In the genomic region with DNA sequence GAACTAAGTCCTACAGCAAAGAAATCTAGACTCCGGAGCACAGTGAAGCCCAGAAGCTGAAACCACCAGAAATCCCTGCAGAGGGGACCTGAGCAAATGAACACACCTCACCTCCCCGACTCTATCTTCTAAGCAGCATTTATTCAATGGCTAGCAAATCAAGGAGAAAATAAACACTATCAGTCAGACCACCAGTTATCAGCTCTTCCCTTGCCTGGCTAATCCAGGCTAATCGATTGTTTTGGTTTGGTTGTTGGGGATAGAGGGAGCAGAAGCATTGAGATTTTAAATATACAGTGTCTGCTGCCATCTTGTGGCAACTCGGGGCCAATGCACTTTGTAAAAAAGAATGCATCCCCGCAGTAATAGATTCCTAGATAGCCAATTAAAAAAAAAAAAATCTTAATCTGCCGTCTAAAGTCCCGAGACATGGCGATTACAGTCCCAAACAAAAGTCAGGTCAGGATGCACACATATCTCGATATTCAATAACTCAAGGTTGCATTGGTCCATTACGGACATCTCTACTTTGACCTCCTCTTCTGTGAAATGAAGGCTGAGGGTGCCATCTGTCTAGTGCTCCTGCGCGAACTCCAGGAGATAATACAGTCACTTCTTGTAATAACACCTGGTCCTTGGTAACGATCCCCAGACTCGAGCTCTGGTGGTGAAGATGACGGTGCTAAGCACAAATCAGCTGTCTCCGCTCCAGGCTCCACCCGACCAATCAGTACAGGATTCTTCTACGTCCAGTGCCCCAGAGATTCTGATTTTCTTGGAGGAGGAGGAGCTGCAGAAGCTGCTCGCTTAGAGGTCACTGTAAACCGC, we compare ENCODE assay signal across 9 mouse cellular contexts. TPM values are rescaled to one million over a fixed set of nuclear protein-coding genes. Genes with fewer than 3 reads are reported as not detected.
DNase-seq lines count a peak whose midpoint lies in the region; TF ChIP-seq lines count a peak whose summit lies in the region.
"Had no signal": no experiment of that assay in that cellular context is flagged by ENCODE, and none has a peak within 500 bp of the region (broad histone marks: within the 10 kb centered on the region; RNA-seq: fewer than 3 reads in every experiment).

No protein-coding gene starts in this region.

- H3K27ac ChIP-seq in thymus, adult 2 months (ENCODE audit: control insufficient read depth, insufficient read depth, low read length), result no peak overlapping the region
- H3K27ac ChIP-seq in forebrain, embryonic 10.5 days, result no peak overlapping the region

- H3K4me3 ChIP-seq in thymus, adult 2 months (ENCODE audit: control insufficient read depth, insufficient read depth, low read length), result no peak overlapping the region
- H3K4me3 ChIP-seq in forebrain, embryonic 10.5 days, result no peak overlapping the region
- H3K4me3 ChIP-seq: myocyte had no signal

- DNase-seq in thymus, adult 2 months, result peak; percentile 38
- DNase-seq in thymus, adult 18-20 months, result no peak
- DNase-seq in brain, adult 2 months (ENCODE audit: low read depth, low spot score), result peak; percentile 68
- peak; percentile 43 for DNase-seq in forebrain, embryonic 10.5 days (ENCODE audit: extremely low spot score, low spot score)
- peak; percentile 51 for DNase-seq in kidney, postnatal 10 days
- DNase-seq in lung, postnatal 14 days, result peak; percentile 40
- peak; percentile 71 to 78 for DNase-seq in right cerebral cortex, postnatal 10 days (ENCODE audit: low spot score in 2 of 2)
- no peak for DNase-seq in ovary, postnatal 10 days (ENCODE audit: low spot score)

- H3K27me3 ChIP-seq in thymus, adult 2 months (ENCODE audit: control insufficient read depth, insufficient read depth, low read length), result no peaks in the 10 kb centered on the region
- H3K27me3 ChIP-seq in forebrain, embryonic 10.5 days (ENCODE audit: poor library complexity, severe bottlenecking), result no peaks in the 10 kb centered on the region

- TF ChIP-seq CTCF in thymus, adult 2 months (IDR thresholded peaks at IDR 0.05; ENCODE audit: borderline replicate concordance, control insufficient read depth, extremely low read depth, insufficient read depth, low read length, poor library complexity), result no peak

- H3K4me1 ChIP-seq in thymus, adult 2 months (replicated peaks; ENCODE audit: control insufficient read depth, insufficient read depth, low read length), result peaks cover 5% of the 10 kb centered on the region
- no peaks in the 10 kb centered on the region for H3K4me1 ChIP-seq in forebrain, embryonic 10.5 days

- WGBS in thymus, adult 2 months, result 47% methylated on average over 20 of the region's 20 CpGs
- WGBS in forebrain, embryonic 10.5 days, result 50% methylated on average over 20 of the region's 20 CpGs

- no peaks in the 10 kb centered on the region for H3K36me3 ChIP-seq in thymus, adult 2 months (ENCODE audit: control insufficient read depth, insufficient read depth, low read length)
- no peaks in the 10 kb centered on the region for H3K36me3 ChIP-seq in forebrain, embryonic 10.5 days (replicated peaks)

- no peak for TF ChIP-seq POLR2A in thymus, adult 2 months (IDR thresholded peaks at IDR 0.05; ENCODE audit: control insufficient read depth, extremely low read depth, insufficient read depth, low read length, poor library complexity)

- no peaks in the 10 kb centered on the region for H3K9me3 ChIP-seq in forebrain, embryonic 10.5 days

RNA-seq across cellular contexts. Expression of a gene that starts 27.1 kb away (rescaled TPM):
- polyA plus RNA-seq in thymus, adult 2 months (2012; rRNA removed), result 0.08 and 0.19 TPM in 2 replicates
- not detected in 2 replicates for polyA plus RNA-seq in forebrain, embryonic 10.5 days (2016; fragmentation: Nextera tagmentation; extraction: Ambion mirVana)
- polyA plus RNA-seq: myocyte had no signal

Comparison
In these comparisons a context has a peak if more than half of its experiments do, and no peak if none do; other contexts are left out.
1. DNase-seq: peak in thymus, adult 2 months (single experiment), brain, adult 2 months (single experiment), forebrain, embryonic 10.5 days (single experiment), kidney, postnatal 10 days (single experiment), lung, postnatal 14 days (single experiment) and right cerebral cortex, postnatal 10 days (2 of 2); none in thymus, adult 18-20 months (0 of 2) and ovary, postnatal 10 days (single experiment).